Mouse (Mus musculus) thymus, postnatal 25 days (tissue): ENCODE data around the gene Zfp445.
"Not testable (repeated sequence)": the region's sequence is repeated elsewhere in the genome, so short reads cannot be mapped to it uniquely, and the experiment has no call there.

Experiments
- DNase-seq: peaks from one replicate; pipeline ENCODE4 v3.0.0; 2022

Zfp445 gene

GRCm38 (mm10) chr9:122865697-122866166, at the start of gene Zfp445:
Zfp445 (minus strand) TSS chr9:122866006.
- peak; percentile 80 for DNase-seq

DNA sequence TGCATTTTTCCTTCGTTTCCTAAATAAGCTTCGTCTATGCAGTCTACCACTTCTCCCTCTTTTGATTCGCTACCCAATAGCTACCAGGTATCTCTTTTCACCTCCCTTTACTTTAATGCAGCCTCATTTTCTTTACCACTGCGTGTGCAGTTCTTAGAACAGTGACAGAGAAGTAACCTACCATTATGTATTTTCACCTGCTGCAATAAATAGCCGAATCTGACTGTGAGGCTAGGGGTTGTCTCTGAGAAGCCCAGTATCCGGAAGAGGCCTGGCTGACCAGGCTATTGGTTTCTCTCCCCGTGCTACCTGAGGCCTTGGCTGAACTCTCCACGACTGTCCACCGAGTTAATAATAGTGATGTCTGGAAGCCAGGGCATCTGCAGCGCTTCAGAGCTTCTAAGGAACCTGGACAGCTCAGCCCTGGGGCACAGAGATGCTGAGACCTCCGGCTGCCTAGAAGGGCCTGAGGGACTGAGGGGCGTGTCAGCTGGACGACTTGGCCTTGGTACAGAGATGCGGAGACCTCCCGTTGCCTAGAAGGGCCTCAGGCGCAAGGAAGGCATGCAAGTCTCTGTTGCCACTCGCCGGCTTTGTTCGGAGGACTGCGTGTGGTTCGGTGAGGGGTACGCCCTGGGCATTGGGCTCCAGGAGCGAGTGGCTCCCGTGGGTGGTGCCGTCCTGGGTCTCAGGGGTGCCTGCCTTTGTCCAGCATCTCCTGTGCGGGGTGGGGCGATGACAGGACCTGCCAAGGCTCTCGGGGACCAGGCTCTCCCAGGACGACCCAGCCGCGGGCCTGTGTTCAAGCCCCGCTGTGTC, 37.1 kb upstream of the Zfp445 start:
- no peak for DNase-seq

DNA sequence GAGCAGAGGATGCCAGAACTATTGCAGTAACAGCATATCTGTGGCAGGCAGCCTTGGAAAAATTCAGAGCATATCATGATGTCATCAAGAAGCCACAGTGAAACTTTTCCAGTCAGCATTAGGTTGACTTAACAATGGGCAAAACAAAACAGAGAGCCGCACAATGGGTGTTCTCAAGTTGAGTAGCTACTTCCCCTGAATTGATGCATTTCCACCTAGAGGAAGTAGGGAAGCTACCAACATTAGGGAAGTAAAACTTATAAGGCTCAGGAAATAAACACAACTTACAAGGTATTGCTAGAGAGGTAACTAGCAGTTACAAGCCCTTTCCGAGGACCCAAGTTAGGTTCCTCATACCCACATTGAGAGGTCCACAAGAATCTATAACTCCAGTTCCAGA, 35.2 kb upstream of the Zfp445 start:
- no peak for DNase-seq

- peak; percentile 64 for DNase-seq
These were observed 20.8 kb upstream of the Zfp445 start for GRCm38 (mm10) chr9:122886372-122887179.

GRCm38 (mm10) chr9:122885385-122885784, 19.6 kb upstream of the Zfp445 start, which contains the start of gene Zkscan7:
Zkscan7 (plus strand) TSS chr9:122885685.
- DNase-seq: no peak

DNA sequence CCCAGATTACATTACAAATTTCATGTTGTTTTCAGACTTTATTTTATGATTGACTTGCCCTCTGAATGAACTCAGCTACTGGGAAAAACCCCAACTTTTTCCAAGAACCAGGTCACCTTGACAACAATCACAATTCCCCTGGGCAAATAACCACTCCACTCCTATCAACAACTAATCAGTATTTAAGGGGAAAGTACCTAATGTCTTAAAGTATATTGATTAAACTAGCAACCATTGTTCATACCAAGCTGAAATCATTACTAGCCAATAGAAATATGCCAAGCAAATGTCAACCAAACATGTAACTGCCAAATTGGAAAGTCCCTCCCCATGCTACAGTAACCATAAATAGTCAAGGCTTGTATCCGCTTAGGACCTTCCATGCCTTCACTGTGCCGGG, 9.3 kb upstream of the Zfp445 start:
- DNase-seq: no peak

GRCm38 (mm10) chr9:122874653-122875052, 8.8 kb upstream of the Zfp445 start:
- DNase-seq: no peak

DNA sequence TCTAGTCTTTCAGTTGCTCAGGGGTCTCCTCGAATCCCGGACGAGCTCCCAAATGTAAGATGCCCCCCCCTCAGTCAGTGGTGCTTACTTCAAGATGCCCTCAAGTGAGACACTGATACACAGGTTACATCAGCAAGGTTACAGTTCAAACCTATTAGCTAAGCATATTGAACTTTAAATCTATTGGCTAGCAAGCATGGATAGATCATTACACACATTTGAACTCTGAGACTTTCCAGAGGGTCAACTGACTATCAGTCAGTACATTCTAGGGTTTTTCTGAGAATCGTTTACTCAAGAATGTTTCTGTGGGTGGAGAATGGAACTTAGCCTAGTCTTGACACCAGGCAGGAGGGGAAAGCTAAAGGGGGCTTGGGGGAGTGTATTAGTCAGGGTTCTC, 6.8 kb upstream of the Zfp445 start:
- DNase-seq: no peak

- DNase-seq: no peak
These were observed 386 bp upstream of the Zfp445 start for GRCm38 (mm10) chr9:122866192-122866591.

GRCm38 (mm10) chr9:122864848-122865247, 958 bp downstream of the Zfp445 start:
- DNase-seq: no peak

DNA sequence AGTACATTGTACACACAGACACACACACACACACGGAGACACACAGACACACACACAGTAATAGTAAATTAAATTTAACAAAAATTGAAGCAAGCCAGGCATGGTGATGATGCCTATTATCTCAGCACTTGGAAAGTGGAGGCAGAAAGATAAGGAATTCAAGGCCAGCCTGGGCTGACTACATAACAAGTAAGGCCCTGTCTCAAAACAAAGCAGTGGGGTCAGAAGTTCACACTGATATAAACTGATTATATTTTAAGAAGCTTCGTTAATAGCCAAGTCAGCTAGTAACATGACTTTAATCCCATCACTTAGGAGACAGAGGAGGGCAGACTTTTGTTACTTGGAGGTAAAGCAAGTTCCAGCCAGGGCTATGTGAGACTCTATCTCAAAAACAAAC, 2.1 kb downstream of the Zfp445 start:
- DNase-seq: no peak

DNA sequence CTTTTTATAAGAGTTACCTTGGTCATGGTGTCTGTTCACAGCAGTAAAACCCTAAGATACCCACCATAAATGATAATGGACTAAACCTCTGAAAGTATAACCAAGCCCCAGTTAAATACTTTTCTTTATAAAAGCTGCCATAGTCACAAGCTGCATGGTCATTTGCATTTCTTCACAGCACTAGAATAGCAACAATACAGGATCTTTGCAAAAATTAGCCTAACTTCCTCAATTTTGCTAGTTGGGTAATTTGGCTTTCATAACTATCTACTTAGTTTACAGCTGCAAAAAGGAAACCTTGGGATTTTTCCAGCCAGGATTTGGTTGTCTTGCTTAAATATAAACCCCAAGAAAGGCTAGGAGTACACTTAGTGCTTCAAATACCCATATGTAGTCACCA, 5.1 kb downstream of the Zfp445 start:
- no peak for DNase-seq

- DNase-seq: no peak
These were observed 9.1 kb downstream of the Zfp445 start for GRCm38 (mm10) chr9:122856716-122857115.

DNA sequence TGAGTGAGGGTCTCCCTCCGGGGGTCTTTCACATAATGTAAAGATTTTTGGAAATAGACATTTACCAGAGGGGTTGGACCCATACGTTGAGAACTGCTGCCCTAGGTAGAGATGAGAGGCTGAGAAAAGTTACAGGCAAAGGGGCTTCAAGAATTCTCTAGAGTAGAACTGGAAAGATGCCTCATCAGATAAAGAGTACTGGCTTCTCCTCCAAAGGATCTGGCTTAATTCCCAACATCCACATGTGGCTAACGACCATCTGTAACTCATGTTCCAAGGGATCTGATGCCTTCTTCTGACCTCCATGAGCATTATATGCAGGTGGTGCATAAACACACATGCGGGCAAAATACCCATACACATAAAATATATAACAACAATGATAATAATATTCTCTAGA, 10.2 kb downstream of the Zfp445 start:
- DNase-seq: no peak

DNA sequence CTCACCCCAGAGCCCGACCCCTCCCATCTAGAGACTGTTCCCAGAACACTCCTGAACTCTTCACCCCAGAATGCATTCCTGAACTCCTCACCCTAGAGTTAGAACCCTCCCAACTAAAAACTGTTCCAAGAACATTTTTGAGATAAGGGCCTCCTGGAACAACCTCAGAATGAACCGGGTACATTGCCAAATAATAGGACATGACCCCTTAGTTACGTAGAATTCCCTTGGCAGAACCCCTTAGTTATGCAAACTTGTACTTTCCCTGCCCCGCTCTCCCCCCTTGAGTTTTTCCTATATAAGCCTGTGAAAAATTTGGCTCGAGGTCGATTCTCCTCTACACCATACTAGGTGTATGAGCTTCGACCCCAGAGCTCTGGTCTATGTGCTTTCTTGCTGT, 10.7 kb downstream of the Zfp445 start:
- DNase-seq: not testable (repeated sequence)

GRCm38 (mm10) chr9:122854526-122854925, 11.3 kb downstream of the Zfp445 start:
- no peak for DNase-seq

GRCm38 (mm10) chr9:122847811-122848311, 17.9 kb downstream of the Zfp445 start:
- not testable (repeated sequence) for DNase-seq

DNA sequence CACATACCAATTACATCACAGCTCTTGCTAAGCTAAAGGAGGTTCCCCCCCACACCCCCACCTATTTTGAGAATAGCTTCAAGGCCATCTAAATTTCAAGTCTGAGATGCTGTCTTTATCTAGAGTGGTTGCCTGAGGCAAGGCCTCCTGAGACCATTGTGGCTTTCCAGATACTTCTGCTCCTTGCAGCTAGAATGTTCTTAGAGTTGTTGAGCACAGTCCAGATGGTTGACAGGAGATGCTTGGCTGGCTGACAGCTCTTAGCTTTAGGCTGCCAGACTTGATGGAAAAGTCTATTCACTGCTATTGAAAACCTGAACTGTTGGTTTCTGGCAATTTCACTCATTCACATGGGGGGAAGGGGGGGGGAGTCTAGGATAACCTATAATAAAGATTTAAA, 19.6 kb downstream of the Zfp445 start:
- DNase-seq: no peak

GRCm38 (mm10) chr9:122845621-122846020, 20.2 kb downstream of the Zfp445 start:
- DNase-seq: no peak

- DNase-seq: no peak
These were observed 22.0 kb downstream of the Zfp445 start, which contains the start of gene Gm35549 for GRCm38 (mm10) chr9:122843760-122844159. Gm35549 (minus strand) TSS chr9:122844035.

- DNase-seq: peak; percentile 19
These were observed 28.1 kb downstream of the Zfp445 start for GRCm38 (mm10) chr9:122837680-122838079.

- no peak for DNase-seq
These were observed 28.6 kb downstream of the Zfp445 start for GRCm38 (mm10) chr9:122837216-122837615.

- no peak for DNase-seq
These were observed 29.0 kb downstream of the Zfp445 start for GRCm38 (mm10) chr9:122836790-122837189.

- no peak for DNase-seq
These were observed 29.7 kb downstream of the Zfp445 start for GRCm38 (mm10) chr9:122836126-122836525.
